Mouse (Mus musculus) hindbrain, embryonic 11.5 days (tissue): Measurements from ENCODE around the gene Os9. TPM values are rescaled to one million over a fixed set of nuclear protein-coding genes. Genes with fewer than 3 reads are reported as not detected.
"Not testable (repeated sequence)": the region's sequence is repeated elsewhere in the genome, so short reads cannot be mapped to it uniquely, and the experiment has no call there.

Experiments
- ATAC-seq: fragments of 200-750 bp; cut with Nextera tagmentation; 2 replicates; pipeline ENCODE4 v1.8.0; 2017; ENCODE audit warnings: mild to moderate bottlenecking, moderate TSS enrichment, moderate library complexity; ENCODE audit not compliant: low FRiP score
- DNase-seq: peaks from one replicate; pipeline ENCODE4 v3.0.0-alpha.2; 2015; ENCODE audit warnings: low spot score
- H3K27ac ChIP-seq: fragments of 300-500 bp; sonication (generic); 2 replicates; pipeline ENCODE4 v1.5.1; 2014; ENCODE audit warnings: mild to moderate bottlenecking, low read depth, low read length
- H3K27me3 ChIP-seq: fragments of 300-500 bp; sonication (generic); 2 replicates; pipeline ENCODE4 v1.6.1; 2014; ENCODE audit warnings: mild to moderate bottlenecking, low read length, moderate library complexity, mixed read lengths; ENCODE audit not compliant: control insufficient read depth, insufficient read depth
- H3K36me3 ChIP-seq: fragments of 300-500 bp; sonication (generic); 2 replicates; pipeline ENCODE4 v1.6.1; 2014; ENCODE audit warnings: mild to moderate bottlenecking, low read length, moderate library complexity, mixed read lengths; ENCODE audit not compliant: control insufficient read depth, insufficient read depth
- H3K4me1 ChIP-seq: fragments of 300-500 bp; sonication (generic); replicated peaks from 2 replicates; pipeline ENCODE4 v1.6.1; 2014; ENCODE audit warnings: low read length, mixed read lengths; ENCODE audit not compliant: control insufficient read depth, insufficient read depth
- H3K4me2 ChIP-seq: fragments of 300-500 bp; sonication (generic); replicated peaks from 2 replicates; pipeline ENCODE4 v1.6.1; 2014; ENCODE audit warnings: mild to moderate bottlenecking, low read depth, low read length
- H3K4me3 ChIP-seq: fragments of 300-500 bp; sonication (generic); 2 replicates; pipeline ENCODE4 v1.5.1; 2014; ENCODE audit warnings: low read depth, low read length
- H3K9ac ChIP-seq: fragments of 300-500 bp; sonication (generic); 2 replicates; pipeline ENCODE4 v1.6.1; 2014; ENCODE audit warnings: low read depth, low read length
- H3K9me3 ChIP-seq: fragments of 300-500 bp; sonication (generic); 2 replicates; pipeline ENCODE4 v1.6.1; 2016; ENCODE audit warnings: low read length; ENCODE audit not compliant: control insufficient read depth
- WGBS: fragments of 180-500 bp; shearing (Covaris S2); extraction: QIAGEN DNeasy Blood & Tissue Kit; methylation state at CpG from one replicate; pipeline ENCODE4 v1.1.7; 2014; 5-methylcytosine and 5-hydroxymethylcytosine counted together
- polyA plus RNA-seq: library from polyadenylated mRNA; unstranded; fragments of >200 nt; fragmentation: Nextera tagmentation; extraction: Ambion mirVana; gene quantifications from 2 replicates; pipeline ENCODE4 v1.2.1, GENCODE M21; 2014

Os9 gene
- polyA plus RNA-seq, 1 experiment from 2014 or later: 40.3 TPM

DNA sequence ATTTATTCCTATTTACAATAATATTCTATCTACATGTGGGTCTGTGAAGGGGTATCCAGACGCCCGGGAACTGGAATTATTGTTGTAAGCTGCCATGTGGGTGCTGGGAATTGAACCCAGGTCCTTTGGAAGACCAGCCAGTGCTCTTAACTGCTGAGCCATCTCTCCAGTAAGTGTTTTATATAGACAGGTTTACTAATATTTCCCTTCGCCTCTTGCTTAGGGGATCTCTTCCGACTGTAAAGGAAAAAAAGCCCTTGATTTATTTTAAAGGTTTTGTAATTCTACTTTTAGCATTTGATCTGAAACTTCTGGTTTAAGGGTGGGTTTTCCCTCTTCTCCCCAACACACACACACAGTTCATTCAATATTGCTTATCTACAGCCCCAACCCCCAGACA lies 43.3 kb upstream of the Os9 start:
- no peak overlapping the region for H3K9ac ChIP-seq
- no peaks in the 10 kb centered on the region for H3K36me3 ChIP-seq
- no peak for ATAC-seq
- no peak overlapping the region for H3K4me3 ChIP-seq
- 91% methylated on average over 4 of the region's 4 CpGs for WGBS
- peaks cover 37% of the 10 kb centered on the region for H3K27me3 ChIP-seq
- DNase-seq: no peak
- H3K4me1 ChIP-seq: no peaks in the 10 kb centered on the region; the same call in 1 of the 2 replicates
- H3K27ac ChIP-seq: no peak overlapping the region
- no peak overlapping the region for H3K4me2 ChIP-seq
- no peaks in the 10 kb centered on the region for H3K9me3 ChIP-seq

DNA sequence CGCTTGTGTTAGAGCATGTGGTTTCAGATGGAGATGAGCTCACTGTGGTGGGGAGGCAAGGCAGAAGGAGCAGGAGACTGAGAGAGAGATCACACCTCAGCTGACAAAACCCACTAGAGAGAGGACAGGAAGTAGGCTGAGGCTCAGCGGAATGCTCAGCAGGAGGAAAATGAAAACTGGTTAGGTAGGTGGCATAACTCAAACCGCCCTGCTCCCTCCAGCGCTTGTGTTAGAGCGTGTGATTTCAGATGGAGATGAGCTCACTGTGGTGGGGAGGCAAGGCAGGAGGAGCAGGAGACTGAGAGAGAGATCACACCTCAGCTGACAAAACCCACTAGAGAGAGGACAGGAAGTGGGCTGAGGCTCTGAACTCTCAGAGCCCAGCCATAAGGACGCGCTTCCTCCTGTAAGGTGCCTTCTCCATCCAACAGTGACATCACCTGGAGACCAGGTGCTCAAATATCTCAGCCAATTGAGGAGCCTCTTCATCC lies 41.9 kb upstream of the Os9 start:
- not testable (repeated sequence) for ATAC-seq, H3K36me3 ChIP-seq, H3K4me3 ChIP-seq, DNase-seq, H3K9me3 ChIP-seq, H3K4me2 ChIP-seq, H3K27ac ChIP-seq, H3K4me1 ChIP-seq, H3K9ac ChIP-seq
- H3K27me3 ChIP-seq: peaks cover 26% of the 10 kb centered on the region
- WGBS: 61% methylated on average over 7 of the region's 7 CpGs

DNA sequence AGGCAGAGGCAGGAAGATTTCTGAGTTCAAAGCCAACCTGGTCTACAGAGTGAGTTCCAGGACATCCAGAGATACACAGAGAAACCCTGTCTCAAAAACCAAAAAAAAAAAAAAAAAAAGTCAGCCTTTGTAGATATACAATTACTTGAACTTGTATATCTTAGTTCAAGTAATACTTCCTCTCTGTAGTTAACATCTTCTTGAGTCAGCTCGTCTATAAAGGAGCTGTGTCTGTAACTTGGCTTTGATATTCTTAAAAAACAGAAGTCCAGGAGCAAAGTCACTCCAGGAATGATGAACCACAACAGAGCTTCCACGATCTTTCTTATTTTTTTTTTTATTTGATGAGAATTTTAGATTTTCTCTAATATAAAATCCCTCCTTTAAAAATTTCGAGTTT lies 39.8 kb upstream of the Os9 start:
- peaks cover 6% of the 10 kb centered on the region for H3K27me3 ChIP-seq
- no peaks in the 10 kb centered on the region for H3K9me3 ChIP-seq
- no peak overlapping the region for H3K4me3 ChIP-seq
- no peak for DNase-seq
- no peak for ATAC-seq
- no peak overlapping the region for H3K9ac ChIP-seq
- H3K4me1 ChIP-seq: no peaks in the 10 kb centered on the region; the same call in 1 of the 2 replicates
- 76% methylated on average over 3 of the region's 3 CpGs for WGBS
- no peak overlapping the region for H3K4me2 ChIP-seq
- H3K36me3 ChIP-seq: no peaks in the 10 kb centered on the region
- no peak overlapping the region for H3K27ac ChIP-seq

DNA sequence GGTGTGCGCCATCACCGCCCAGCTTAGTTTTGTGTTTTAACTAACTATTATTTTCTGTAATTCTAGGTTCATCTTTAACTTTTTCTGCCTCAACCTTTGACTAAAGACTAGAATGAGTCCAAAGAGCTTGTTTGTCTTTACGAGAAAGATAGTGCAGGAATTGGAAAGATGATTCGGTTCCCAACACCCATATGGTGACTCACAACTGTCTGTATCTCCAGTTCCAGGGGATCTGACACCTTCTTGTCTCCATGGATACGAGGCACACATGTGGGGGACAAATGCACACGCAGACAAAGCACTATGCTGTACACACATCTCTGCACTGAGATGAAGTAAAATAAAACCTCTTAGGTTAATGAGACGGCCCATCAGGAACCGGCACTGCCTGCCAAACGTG lies 39.1 kb upstream of the Os9 start:
- DNase-seq (no peak), ATAC-seq (no peak)
- Histone ChIP-seq H3K4me2 (no peak overlapping the region), H3K4me3 (no peak overlapping the region), H3K27me3 (no peaks in the 10 kb centered on the region; the same call in 1 of the 2 replicates), H3K27ac (no peak overlapping the region), H3K4me1 (no peaks in the 10 kb centered on the region), H3K9ac (no peak overlapping the region), H3K9me3 (no peaks in the 10 kb centered on the region), H3K36me3 (no peaks in the 10 kb centered on the region)
- 87% methylated on average over 9 of the region's 9 CpGs for WGBS

DNA sequence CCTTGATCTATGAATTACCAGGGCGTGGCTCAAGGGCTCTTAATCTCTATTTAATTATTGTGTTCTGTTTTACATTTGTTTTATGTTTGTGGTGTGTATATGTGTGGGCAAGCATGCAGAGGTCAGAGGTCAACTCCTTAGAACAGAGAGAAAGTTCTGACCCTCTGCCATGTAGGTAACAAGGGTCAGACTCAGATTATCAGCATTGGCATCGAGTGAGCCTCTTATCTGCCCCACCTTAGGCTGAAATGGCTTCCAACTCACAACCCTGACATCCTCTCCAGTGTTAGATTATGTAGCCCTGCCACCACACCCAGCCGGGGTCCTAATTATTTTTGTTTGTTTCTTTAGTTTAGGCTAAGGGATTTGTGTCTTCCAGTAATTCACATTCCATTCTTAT lies 37.5 kb upstream of the Os9 start:
- no peaks in the 10 kb centered on the region for H3K9me3 ChIP-seq
- H3K27me3 ChIP-seq: no peaks in the 10 kb centered on the region
- H3K4me3 ChIP-seq: no peak overlapping the region
- no peak for DNase-seq
- H3K9ac ChIP-seq: no peak overlapping the region
- 73% methylated on average over 3 of the region's 3 CpGs for WGBS
- no peaks in the 10 kb centered on the region for H3K4me1 ChIP-seq
- H3K27ac ChIP-seq: no peak overlapping the region
- H3K4me2 ChIP-seq: no peak overlapping the region
- H3K36me3 ChIP-seq: no peaks in the 10 kb centered on the region
- ATAC-seq: no peak

DNA sequence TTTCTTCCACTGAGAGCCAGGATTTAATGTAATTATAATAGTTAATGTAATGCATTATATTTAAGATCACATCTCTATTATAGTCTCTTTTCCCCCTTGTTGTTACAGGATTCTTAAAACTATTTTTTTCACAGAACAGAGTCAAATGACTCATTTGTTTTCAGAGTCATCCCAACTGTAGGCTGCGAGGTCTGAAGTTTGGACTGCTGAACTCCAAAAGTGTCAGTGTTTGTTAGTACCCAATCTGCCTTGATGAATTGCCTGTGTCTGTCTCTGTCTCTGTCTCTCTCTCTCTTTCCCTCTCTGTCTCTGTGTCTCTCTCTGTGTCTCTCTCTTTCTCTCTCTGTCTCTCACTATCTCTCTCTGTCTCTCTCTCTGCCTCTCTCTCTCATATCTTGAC lies 35.6 kb upstream of the Os9 start:
- 86% methylated on average over 1 of the region's 1 CpGs for WGBS
- Histone ChIP-seq H3K4me2 (no peak overlapping the region), H3K4me3 (no peak overlapping the region), H3K36me3 (no peaks in the 10 kb centered on the region), H3K9ac (no peak overlapping the region), H3K27ac (no peak overlapping the region), H3K4me1 (no peaks in the 10 kb centered on the region), H3K9me3 (no peaks in the 10 kb centered on the region), H3K27me3 (no peaks in the 10 kb centered on the region)
- no peak for DNase-seq
- no peak for ATAC-seq

DNA sequence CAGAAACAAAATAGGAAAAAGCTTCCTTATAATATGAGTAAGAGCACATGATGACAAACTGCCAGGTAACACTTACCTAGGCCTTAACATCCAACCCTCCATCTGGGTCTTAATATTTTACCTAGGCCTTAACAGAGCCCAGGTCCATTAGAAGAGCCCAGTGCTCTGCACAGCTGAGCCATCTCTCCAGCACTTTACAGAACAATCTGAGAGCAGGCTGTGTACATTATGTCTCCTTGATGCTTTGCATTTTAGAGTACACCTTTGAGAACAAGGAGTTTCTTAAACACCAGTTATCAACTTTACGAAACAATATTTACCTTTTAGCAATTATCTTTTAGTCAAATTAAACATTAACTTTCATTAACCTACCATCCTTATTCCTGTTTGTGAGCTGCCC lies 35.2 kb upstream of the Os9 start:
- no peak overlapping the region for H3K9ac ChIP-seq
- H3K4me2 ChIP-seq: no peak overlapping the region
- WGBS: 86% methylated on average over 1 of the region's 1 CpGs

DNA sequence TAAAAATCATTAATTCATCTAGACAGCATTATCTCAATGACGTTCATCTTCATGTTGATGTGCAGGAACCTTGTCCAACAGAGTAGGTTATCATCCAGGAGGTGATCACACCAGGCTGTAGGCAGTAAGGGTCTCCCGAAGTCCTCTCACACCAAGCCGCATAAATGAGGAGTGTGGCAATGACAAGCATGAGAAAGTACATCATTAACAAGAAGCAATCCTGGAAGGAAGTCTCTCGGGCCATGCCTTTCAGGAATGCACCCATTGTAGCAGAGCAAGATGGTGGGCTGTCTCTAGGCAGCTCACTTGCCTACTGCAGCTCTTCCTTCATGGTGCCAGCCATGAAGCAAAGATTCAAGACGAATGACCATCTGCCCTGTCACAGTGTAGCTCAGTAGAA lies 33.7 kb upstream of the Os9 start:
- H3K4me3 ChIP-seq: no peak overlapping the region
- H3K9ac ChIP-seq: no peak overlapping the region
- DNase-seq (no peak), ATAC-seq (no peak)
- no peaks in the 10 kb centered on the region for H3K36me3 ChIP-seq
- H3K27ac ChIP-seq: no peak overlapping the region
- no peaks in the 10 kb centered on the region for H3K9me3 ChIP-seq
- 82% methylated on average over 5 of the region's 5 CpGs for WGBS
- no peaks in the 10 kb centered on the region for H3K4me1 ChIP-seq
- no peaks in the 10 kb centered on the region for H3K27me3 ChIP-seq
- no peak overlapping the region for H3K4me2 ChIP-seq

More for the DNA sequence above, 35.2 kb upstream of the Os9 start:
- Histone ChIP-seq H3K4me1 (no peaks in the 10 kb centered on the region), H3K27me3 (no peaks in the 10 kb centered on the region), H3K36me3 (no peaks in the 10 kb centered on the region), H3K27ac (no peak overlapping the region), H3K9me3 (no peaks in the 10 kb centered on the region), H3K4me3 (no peak overlapping the region)
- no peak for ATAC-seq
- no peak for DNase-seq

DNA sequence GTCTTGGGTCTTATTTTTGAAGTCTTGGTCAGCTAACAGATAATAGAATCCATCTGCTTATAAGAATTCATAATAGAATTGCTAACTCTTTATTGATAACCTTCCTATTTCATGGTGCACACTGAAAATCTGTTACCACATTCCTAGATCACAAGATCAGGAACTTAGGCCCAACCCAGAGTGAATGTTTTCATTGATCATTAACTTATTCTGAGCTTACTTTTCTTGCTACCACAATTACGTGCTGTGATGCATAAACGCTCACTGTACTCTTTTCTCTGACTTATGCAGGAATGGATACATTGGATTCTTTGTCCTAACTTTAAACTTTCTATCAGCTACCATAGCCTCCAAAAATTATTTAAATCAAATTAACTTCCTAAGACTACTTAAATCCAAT lies 33.3 kb upstream of the Os9 start:
- Histone ChIP-seq H3K27ac (no peak overlapping the region), H3K4me3 (no peak overlapping the region), H3K9me3 (no peaks in the 10 kb centered on the region), H3K9ac (no peak overlapping the region), H3K27me3 (no peaks in the 10 kb centered on the region), H3K4me1 (no peaks in the 10 kb centered on the region), H3K4me2 (no peak overlapping the region), H3K36me3 (no peaks in the 10 kb centered on the region)
- WGBS: 95% methylated on average over 2 of the region's 2 CpGs
- no peak for ATAC-seq
- no peak for DNase-seq
